Mouse (Mus musculus): ENCODE measurements around the gene Selenok. TPM values are rescaled to one million over a fixed set of nuclear protein-coding genes. Genes with fewer than 3 reads are reported as not detected.
A peak's percentile ranks its signal among the peaks of the same experiment; 100 is the strongest.

The Selenok gene
- polyA plus RNA-seq, 1 experiment from 2014 or later: 388 TPM

GRCm38 (mm10) chr14:29976927-29977326 lies 8.8 kb downstream of the Selenok start:
- peaks cover 10% of the 10 kb centered on the region for H3K4me1 ChIP-seq (replicated peaks)
- H3K27ac ChIP-seq: no peak overlapping the region
- peaks cover 70% of the 10 kb centered on the region for H3K36me3 ChIP-seq
- WGBS: 96% methylated on average over 6 of the region's 6 CpGs
- H3K27me3 ChIP-seq (ENCODE audit: insufficient read depth, poor library complexity, severe bottlenecking): no peaks in the 10 kb centered on the region
- peaks cover 9% of the 10 kb centered on the region for H3K9me3 ChIP-seq
- no peak for DNase-seq (ENCODE audit: low spot score)
- H3K4me3 ChIP-seq: no peak overlapping the region

DNA sequence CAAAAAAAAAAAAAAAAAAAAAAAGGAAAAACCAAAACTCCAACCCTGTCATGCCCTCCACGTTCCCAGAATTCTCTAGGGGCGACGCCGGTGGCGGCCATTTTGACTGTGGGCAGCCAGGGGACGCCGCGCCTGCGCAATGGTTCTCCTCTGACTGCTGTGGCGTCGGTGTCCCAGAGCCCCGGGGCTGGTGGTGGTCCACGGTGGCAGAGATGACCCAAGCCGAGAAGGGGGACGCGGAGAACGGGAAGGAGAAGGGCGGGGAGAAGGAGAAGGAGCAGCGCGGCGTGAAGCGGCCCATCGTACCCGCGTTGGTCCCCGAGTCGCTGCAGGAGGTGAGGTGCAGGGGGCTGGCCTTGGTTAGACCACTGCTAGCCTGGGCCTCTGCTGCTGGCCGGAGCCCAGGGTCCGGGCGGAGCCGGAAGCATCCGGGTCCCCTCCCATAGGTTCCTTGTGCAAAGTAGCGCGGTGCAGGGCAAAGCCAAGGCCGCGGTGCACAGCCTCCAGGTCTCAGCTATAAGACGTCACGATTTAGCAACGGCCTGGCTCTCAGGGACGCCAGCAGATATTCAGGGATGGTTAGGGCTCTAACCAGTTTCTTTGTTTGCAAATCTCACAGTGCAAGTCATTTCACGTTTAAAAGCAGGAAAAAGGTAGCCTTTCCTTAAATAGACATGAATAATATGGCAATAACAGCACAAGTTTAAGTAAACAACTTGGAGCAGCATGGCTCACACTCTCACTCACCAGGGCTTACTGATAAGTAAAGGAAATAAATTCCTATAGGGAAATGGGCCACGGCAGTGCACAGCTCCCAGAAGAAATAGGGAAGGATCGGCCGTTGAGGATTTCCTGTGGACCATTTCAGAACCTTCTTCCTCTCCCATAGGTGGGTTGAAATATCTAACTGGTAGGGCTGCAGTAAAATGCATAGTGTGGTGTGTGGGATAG lies 10.4 kb downstream of the Selenok start, which contains the start of gene Actr8:
TSS of gene Actr8 (plus strand) at position 84 of the 951 bp plus-strand sequence.
- H3K36me3 ChIP-seq: peaks cover 70% of the 10 kb centered on the region
- H3K4me3 ChIP-seq: peak within 1 kb of the TSS; percentile 80
- H3K4me1 ChIP-seq (replicated peaks): peaks cover 10% of the 10 kb centered on the region
- H3K9me3 ChIP-seq: peaks cover 12% of the 10 kb centered on the region
- peak; percentile 95 for DNase-seq (ENCODE audit: low spot score)
- 4% methylated on average over 44 of the region's 44 CpGs for WGBS
- H3K27me3 ChIP-seq (ENCODE audit: insufficient read depth, poor library complexity, severe bottlenecking): no peaks in the 10 kb centered on the region
- H3K27ac ChIP-seq: peak within 1 kb of the TSS; percentile 97

DNA sequence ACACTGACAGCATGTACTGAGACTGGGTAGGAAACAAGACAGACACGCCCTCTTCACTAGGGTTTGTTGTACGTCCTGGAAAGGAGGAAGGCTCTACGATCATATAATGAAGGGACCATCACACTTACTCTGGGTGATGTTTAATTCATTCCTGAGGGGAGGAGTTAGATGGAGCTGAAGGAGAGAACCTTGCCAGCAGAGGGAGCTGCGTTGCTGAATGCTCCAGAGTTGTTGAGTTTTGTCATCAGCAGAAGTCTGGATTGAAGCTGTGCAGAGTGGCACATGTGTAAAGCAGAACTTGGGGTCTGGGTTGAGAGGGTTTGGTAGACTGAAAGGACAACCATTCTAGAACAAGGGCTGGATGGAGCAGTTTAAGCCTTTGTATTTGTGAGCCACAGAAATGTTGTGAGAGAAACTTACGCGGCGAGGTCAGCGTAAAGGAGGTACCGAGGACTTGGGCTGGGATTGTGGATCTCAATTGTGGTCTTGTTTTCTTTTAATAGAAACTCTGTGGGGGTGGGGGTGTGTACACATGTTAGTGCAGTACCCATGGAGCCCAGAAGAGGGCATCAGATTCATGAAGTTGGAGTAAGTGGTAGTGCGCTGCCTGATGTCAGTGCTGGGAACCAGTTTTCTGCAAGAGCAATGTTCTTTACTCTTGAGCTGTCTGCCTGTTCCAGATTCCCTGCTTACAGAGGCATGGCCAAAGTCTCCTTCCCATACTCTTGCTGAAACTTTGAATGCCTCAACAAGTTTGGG lies 12.5 kb downstream of the Selenok start:
- peaks cover 70% of the 10 kb centered on the region for H3K36me3 ChIP-seq
- 95% methylated on average over 10 of the region's 10 CpGs for WGBS
- DNase-seq (ENCODE audit: low spot score): no peak

GRCm38 (mm10) chr14:29986096-29986495 lies 18.0 kb downstream of the Selenok start:
- DNase-seq (ENCODE audit: low spot score): no peak
- 96% methylated on average over 4 of the region's 4 CpGs for WGBS
- Histone ChIP-seq H3K27ac (no peak overlapping the region), H3K4me1 (replicated peaks) (no peaks in the 10 kb centered on the region), H3K4me3 (no peak overlapping the region), H3K9me3 (peaks cover 3% of the 10 kb centered on the region; the same call in 1 of the 2 replicates), H3K36me3 (peaks cover 100% of the 10 kb centered on the region), H3K27me3 (ENCODE audit: insufficient read depth, poor library complexity, severe bottlenecking) (no peaks in the 10 kb centered on the region)

More for the DNA sequence above, 12.5 kb downstream of the Selenok start:
- H3K4me1 ChIP-seq (replicated peaks): peaks cover 10% of the 10 kb centered on the region
- H3K27me3 ChIP-seq (ENCODE audit: insufficient read depth, poor library complexity, severe bottlenecking): no peaks in the 10 kb centered on the region
- H3K4me3 ChIP-seq: no peak overlapping the region
- H3K27ac ChIP-seq: no peak overlapping the region
- peaks cover 12% of the 10 kb centered on the region for H3K9me3 ChIP-seq

- Histone ChIP-seq H3K4me3 (no peak overlapping the region), H3K27ac (no peak overlapping the region), H3K4me1 (replicated peaks) (no peaks in the 10 kb centered on the region), H3K36me3 (peaks cover 100% of the 10 kb centered on the region), H3K9me3 (no peaks in the 10 kb centered on the region; the same call in 1 of the 2 replicates), H3K27me3 (ENCODE audit: insufficient read depth, poor library complexity, severe bottlenecking) (no peaks in the 10 kb centered on the region)
- WGBS: 95% methylated on average over 6 of the region's 6 CpGs
- DNase-seq (ENCODE audit: low spot score): no peak
Observed at GRCm38 (mm10) chr14:29987276-29987675, 19.2 kb downstream of the Selenok start.

DNA sequence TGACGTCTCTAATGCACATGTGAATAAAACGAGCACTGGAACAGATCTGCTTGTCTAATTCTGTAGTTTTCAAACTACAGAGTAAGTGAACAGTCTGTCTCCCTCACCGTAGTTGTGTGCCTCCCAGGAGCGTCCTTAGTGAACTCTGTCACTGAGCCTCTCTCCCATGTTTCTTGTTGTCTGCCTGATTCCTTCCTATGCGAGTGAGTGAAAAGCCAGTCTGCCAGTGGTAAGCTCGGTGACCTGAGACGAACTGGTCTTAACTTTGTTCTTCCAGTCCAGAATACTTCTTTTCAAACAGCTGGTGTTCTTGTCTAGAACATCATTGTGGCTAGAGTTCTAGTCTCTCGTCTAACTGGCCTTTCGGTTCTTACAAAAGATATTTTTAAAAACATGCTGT lies 19.6 kb downstream of the Selenok start:
- Histone ChIP-seq H3K4me3 (no peak overlapping the region), H3K27ac (no peak overlapping the region), H3K27me3 (ENCODE audit: insufficient read depth, poor library complexity, severe bottlenecking) (no peaks in the 10 kb centered on the region), H3K36me3 (peaks cover 100% of the 10 kb centered on the region), H3K9me3 (no peaks in the 10 kb centered on the region), H3K4me1 (replicated peaks) (no peaks in the 10 kb centered on the region)
- 90% methylated on average over 9 of the region's 9 CpGs for WGBS
- DNase-seq (ENCODE audit: low spot score): no peak

- H3K9me3 ChIP-seq: no peaks in the 10 kb centered on the region
- H3K36me3 ChIP-seq: peaks cover 100% of the 10 kb centered on the region
- no peak for DNase-seq (ENCODE audit: low spot score)
- WGBS: 95% methylated on average over 4 of the region's 4 CpGs
- H3K27me3 ChIP-seq (ENCODE audit: insufficient read depth, poor library complexity, severe bottlenecking): no peaks in the 10 kb centered on the region
- H3K27ac ChIP-seq: no peak overlapping the region
- H3K4me3 ChIP-seq: no peak overlapping the region
- no peaks in the 10 kb centered on the region for H3K4me1 ChIP-seq (replicated peaks)
Observed at GRCm38 (mm10) chr14:29988337-29988736, 20.2 kb downstream of the Selenok start.

- WGBS: 77% methylated on average over 4 of the region's 4 CpGs
- H3K27me3 ChIP-seq (ENCODE audit: insufficient read depth, poor library complexity, severe bottlenecking): no peaks in the 10 kb centered on the region
- no peaks in the 10 kb centered on the region for H3K4me1 ChIP-seq (replicated peaks)
- no peaks in the 10 kb centered on the region for H3K9me3 ChIP-seq
- peak; percentile 55 for DNase-seq (ENCODE audit: low spot score)
- H3K4me3 ChIP-seq: no peak overlapping the region
- peaks cover 84% of the 10 kb centered on the region for H3K36me3 ChIP-seq
- no peak overlapping the region for H3K27ac ChIP-seq
Observed at GRCm38 (mm10) chr14:29994976-29995375, 26.9 kb downstream of the Selenok start.

DNA sequence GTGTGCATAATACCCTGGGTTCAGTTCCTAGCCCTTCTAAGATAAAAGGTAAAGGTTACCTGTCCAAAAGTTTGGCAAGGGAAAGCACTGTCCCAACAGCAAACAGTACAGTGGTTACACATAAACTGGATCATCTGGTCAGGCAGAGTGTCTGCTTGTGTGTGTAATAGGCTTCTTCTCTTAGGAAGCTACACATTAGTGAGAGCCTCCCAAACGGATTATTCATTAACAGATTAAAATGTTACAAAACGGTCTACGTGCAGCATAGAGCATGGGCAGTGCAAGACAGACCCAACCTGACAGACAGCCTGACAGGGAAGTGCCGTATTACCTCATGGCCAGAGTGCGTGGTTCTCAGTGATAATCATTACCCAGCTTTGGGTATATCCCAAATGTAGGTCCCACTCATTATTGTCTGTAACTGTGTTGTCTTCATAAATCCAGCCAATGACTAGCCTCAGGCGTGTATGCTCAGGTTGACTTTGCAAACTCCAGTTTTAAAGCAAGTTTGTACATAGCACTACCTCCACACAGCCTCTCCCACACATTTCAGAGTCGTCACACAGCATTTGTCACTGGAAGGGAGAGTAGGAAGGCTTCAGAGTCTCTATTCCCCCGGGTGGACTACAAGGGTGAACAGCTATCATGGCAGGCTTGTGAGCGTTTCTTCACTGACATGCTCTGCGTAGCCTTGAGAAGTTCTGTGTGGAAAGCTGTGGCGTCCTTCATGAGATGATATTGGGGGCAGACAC lies 28.1 kb downstream of the Selenok start:
- no peaks in the 10 kb centered on the region for H3K27me3 ChIP-seq (ENCODE audit: insufficient read depth, poor library complexity, severe bottlenecking)
- 95% methylated on average over 11 of the region's 11 CpGs for WGBS
- no peak overlapping the region for H3K4me3 ChIP-seq
- H3K27ac ChIP-seq: no peak overlapping the region
- H3K9me3 ChIP-seq: no peaks in the 10 kb centered on the region
- peaks cover 72% of the 10 kb centered on the region for H3K36me3 ChIP-seq
- no peaks in the 10 kb centered on the region for H3K4me1 ChIP-seq (replicated peaks)
- DNase-seq (ENCODE audit: low spot score): no peak

DNA sequence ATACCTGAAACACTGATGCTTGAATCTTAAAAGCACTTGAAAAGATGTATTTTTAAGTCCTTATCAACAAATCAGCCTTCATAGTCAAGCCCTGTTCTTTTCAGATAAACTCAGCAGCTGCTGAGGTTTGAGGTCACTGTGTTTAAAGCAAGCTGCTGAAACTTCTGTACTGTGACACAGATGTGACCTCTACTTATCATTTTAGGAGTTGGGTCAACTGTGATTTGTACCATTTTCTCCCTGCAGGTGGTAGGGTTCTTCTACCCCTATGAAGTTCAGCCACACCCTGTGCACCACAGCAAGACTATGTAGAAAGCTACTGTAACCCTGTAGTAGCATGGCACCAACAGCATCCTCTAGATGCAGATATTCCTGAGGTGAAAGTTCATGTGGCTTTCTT lies 29.2 kb downstream of the Selenok start:
- H3K27ac ChIP-seq: no peak overlapping the region
- H3K9me3 ChIP-seq: no peaks in the 10 kb centered on the region
- H3K4me1 ChIP-seq (replicated peaks): no peaks in the 10 kb centered on the region

DNA sequence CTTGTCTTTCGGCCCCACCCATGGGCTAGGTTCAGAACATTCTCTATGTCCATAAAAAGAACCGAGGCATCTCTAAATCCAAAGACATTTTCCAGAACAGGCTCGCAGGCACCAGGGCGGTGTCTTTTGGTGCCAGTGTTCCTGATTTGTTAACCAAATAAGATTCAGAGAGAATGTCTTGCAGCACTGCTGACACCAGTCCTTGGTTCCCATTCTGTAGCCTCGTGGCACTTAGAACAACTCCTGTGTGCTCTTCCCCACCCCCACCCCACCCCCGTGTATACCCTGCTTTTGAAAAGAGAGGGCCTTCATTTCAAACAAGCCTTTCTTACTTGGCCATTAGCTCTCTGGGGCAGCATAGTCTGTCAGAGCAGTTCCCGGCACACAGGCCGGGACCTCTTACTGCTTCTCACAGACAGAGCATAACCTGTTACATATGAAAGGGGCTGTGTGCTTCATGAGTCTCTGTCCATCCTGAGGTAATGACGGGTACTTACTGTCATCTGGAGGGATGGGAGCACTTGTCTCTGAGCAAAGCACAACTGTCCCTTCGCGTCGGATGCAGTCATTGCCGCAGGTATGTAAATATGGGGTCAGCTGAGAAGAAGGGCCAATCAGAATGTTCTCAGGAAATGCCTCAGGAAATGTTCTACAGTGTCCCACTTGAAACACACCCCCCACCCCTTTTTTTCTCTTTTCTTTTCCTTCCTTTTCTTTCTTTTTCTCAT lies 30.8 kb downstream of the Selenok start:
- Histone ChIP-seq H3K9me3 (no peaks in the 10 kb centered on the region), H3K36me3 (peaks cover 45% of the 10 kb centered on the region)
- WGBS: 81% methylated on average over 13 of the region's 13 CpGs

More for the DNA sequence above, 29.2 kb downstream of the Selenok start:
- Histone ChIP-seq H3K4me3 (no peak overlapping the region), H3K36me3 (peaks cover 60% of the 10 kb centered on the region), H3K27me3 (ENCODE audit: insufficient read depth, poor library complexity, severe bottlenecking) (no peaks in the 10 kb centered on the region)
- no peak for DNase-seq (ENCODE audit: low spot score)

GRCm38 (mm10) chr14:29999475-29999811 lies 31.3 kb downstream of the Selenok start:
- no peaks in the 10 kb centered on the region for H3K9me3 ChIP-seq
- WGBS: 89% methylated on average over 3 of the region's 3 CpGs
- no peaks in the 10 kb centered on the region for H3K27me3 ChIP-seq (ENCODE audit: insufficient read depth, poor library complexity, severe bottlenecking)
- no peak for DNase-seq (ENCODE audit: low spot score)
- no peak overlapping the region for H3K27ac ChIP-seq
- no peak overlapping the region for H3K4me3 ChIP-seq
- H3K4me1 ChIP-seq (replicated peaks): no peaks in the 10 kb centered on the region
- peaks cover 39% of the 10 kb centered on the region for H3K36me3 ChIP-seq

More for the DNA sequence above, 30.8 kb downstream of the Selenok start:
- Histone ChIP-seq H3K27ac (no peak overlapping the region), H3K4me1 (replicated peaks) (no peaks in the 10 kb centered on the region), H3K4me3 (no peak overlapping the region), H3K27me3 (ENCODE audit: insufficient read depth, poor library complexity, severe bottlenecking) (no peaks in the 10 kb centered on the region)
- no peak for DNase-seq (ENCODE audit: low spot score)
